Mouse (Mus musculus) spleen, adult 18-20 months (tissue): ENCODE measurements around the gene Moap1.
A peak's percentile ranks its signal among the peaks of the same experiment; 100 is the strongest.

Experiments used
- DNase-seq, 2 experiments: peaks; one replicate each; pipeline ENCODE4 v3.0.0; 2022; ENCODE audit warnings: mixed read lengths in 2 of 2

Gene Moap1

GRCm38 (mm10) chr12:102705216-102705871, 38.1 kb downstream of the Moap1 start:
- DNase-seq: peak; percentile 78 to 89

DNA sequence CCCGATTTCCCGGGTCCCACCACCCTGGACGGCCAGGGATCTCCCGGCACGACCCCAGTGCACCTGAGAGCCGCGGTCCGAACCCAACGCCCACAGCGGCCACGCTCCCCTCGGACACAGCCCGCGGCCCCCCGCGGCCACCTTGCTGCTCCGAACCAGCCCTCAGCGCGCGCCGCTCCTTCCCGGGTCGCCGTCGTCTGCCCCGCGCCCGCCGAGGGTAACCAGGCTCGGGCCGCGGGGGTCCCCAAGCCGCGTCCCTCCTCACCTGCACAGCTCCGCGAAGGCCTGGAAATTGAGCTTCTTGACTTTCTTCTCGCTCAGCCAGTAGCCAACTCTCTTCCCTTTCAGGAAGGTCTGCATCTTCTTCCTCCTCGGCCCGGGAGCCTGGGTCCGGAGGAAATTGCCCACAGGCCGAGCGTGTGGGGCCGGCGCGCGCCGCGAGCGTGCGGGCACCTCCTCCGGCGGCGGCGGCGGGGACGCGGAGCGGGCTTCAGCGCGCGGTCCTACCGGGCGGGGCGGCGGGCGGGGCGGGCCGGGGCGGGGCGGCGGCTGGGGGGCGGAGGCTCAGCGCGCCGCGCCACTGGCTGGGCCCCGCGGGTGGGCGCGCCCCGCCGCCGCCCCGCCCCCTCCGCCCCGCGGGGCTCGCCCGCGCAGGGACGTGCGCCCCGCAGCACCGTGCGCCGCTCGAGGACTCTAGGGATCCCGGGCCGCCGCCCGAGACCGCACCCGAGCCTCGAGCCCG, 38.8 kb downstream of the Moap1 start, which contains the start of gene Itpk1:
Gene Itpk1 (minus strand): TSS at position 474 of the 742 bp plus-strand sequence.
- peak; percentile 50 to 63 for DNase-seq

DNA sequence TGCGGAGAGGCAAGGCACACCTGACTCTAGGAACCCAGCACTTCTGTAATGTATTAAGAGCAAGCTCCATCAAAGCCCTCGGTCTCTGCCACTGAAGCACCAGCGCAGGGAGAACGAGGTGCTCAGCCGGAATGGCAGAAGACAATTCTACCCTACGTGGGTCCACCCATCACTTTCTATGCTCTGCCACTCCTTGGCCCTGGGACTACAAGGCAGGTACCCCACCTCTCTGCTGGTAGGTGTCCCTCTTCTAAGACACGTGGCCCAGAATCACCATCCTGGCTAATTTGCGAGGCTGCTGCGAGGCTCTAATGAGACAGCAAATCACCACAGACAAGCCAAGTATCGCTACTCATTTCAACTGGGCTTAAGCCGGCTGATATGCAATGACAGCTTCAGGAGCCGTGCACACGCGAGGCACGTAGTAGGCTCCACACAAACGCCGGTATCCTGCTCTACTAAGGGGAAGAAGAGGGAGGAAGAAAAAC, 39.5 kb downstream of the Moap1 start:
- DNase-seq: no peak

- DNase-seq: no peak
These were observed 40.0 kb downstream of the Moap1 start for GRCm38 (mm10) chr12:102703441-102703840.

DNA sequence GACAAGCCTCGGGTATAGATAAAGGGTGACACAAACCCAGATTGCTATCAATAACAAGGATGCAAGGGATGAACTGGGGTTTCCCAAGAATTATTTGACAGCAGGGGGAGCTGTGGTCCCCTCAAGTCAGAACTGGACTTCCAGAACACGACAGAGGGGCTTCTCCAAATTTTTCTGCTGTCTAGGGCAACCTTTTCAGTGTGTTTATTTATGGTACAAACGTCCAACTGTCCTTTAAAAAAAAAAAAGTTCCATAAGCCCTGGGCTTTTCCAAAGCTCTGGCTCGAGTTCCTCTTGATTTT, 40.4 kb downstream of the Moap1 start:
- no peak for DNase-seq

GRCm38 (mm10) chr12:102702356-102703110, 40.9 kb downstream of the Moap1 start:
- DNase-seq: peak; percentile 33 to 84

DNA sequence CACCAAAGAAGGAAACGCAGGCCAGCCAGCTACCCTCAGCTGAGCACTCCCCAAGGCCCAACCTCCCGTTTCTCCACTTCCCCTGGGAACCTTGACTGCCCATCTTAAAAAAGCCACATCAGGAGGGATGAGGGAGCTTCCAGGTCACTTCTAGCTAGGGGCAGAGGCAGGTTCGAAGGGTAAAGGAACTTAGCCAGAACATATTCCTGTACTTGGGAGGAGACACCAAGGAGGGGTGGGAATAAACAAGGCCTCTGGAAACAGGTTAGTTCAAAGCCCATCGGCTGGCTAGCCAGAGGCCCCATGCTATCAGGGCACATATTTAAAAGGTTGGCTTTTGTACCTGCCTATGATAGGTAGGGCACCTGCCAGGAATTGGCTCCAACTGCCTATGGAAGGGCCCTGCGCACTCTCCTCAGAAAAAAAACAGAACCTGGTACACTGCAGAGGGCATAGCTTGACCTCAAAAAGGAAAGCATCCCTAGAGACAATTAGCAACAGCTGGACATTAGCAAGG, 41.7 kb downstream of the Moap1 start:
- DNase-seq: no peak

DNA sequence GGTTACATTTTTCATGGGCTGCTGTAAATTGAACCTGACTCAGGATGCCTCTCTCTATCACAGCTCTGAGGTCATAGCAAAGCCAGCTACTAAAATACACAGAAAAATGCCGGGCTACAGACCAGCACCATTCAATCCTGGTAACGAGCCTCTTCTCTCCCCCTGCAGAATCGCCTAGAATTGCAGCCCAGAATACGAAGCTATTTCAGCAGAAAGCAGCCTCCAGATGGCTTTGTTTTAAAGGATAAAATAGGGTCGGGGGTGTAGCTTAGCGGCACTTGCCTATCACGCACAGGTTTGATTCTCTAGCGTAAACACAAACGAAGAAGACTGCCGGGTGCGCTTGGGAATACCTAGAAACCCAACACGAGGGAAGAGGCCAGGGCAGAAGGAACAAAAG, 43.0 kb downstream of the Moap1 start:
- DNase-seq: no peak

- no peak for DNase-seq
These were observed 44.3 kb downstream of the Moap1 start for GRCm38 (mm10) chr12:102699156-102699555.

- no peak for DNase-seq
These were observed 45.3 kb downstream of the Moap1 start for GRCm38 (mm10) chr12:102698089-102698684.

- DNase-seq: no peak
These were observed 46.1 kb downstream of the Moap1 start for GRCm38 (mm10) chr12:102697381-102697780.

- no peak for DNase-seq
These were observed 46.7 kb downstream of the Moap1 start for GRCm38 (mm10) chr12:102696635-102697354.

GRCm38 (mm10) chr12:102695369-102696239, 47.9 kb downstream of the Moap1 start:
- DNase-seq: no peak
